In genomic region chr2:167232132-167233008, GRCm38 (mm10) we compare ENCODE assay signal across 8 mouse cellular contexts. TPM values are rescaled to one million over a fixed set of nuclear protein-coding genes. Genes with fewer than 3 reads are reported as not detected.
A peak's percentile ranks its signal among the peaks of the same experiment; 100 is the strongest.
DNase-seq lines count a peak whose midpoint lies in the region; ATAC-seq and TF ChIP-seq lines count a peak whose summit lies in the region.

No protein-coding gene starts in this region.

- WGBS in midbrain, embryonic 13.5 days = 55% methylated on average over 14 of the region's 14 CpGs
- 59% methylated on average over 14 of the region's 14 CpGs for WGBS in midbrain, embryonic 15.5 days
- WGBS in heart, embryonic 12.5 days = 39% methylated on average over 14 of the region's 14 CpGs
- WGBS in limb, embryonic 14.5 days = 50% methylated on average over 14 of the region's 14 CpGs

- ATAC-seq in midbrain, embryonic 13.5 days = no peak
- no peak for ATAC-seq in midbrain, embryonic 15.5 days (replicated peaks)
- ATAC-seq in heart, embryonic 12.5 days (ENCODE audit: insufficient number of reproducible peaks, low FRiP score) = peak; percentile 60
- ATAC-seq in limb, embryonic 14.5 days (ENCODE audit: low FRiP score, low read depth) = no peak

- DNase-seq in cerebellum, postnatal 10 days = peak; percentile 34 to 61
- DNase-seq in limb, embryonic 14.5 days (ENCODE audit: low spot score) = no peak
- no peak for DNase-seq in frontal cortex, adult 2 months (ENCODE audit: extremely low spot score in 1 of 2, low spot score in 1 of 2)
- no peak for DNase-seq in spleen, adult 18-20 months
- DNase-seq in spleen, adult 12 weeks (ENCODE audit: low spot score) = no peak

- H3K27me3 ChIP-seq in midbrain, embryonic 13.5 days = no peaks in the 10 kb centered on the region
- no peaks in the 10 kb centered on the region for H3K27me3 ChIP-seq in midbrain, embryonic 15.5 days (replicated peaks)
- H3K27me3 ChIP-seq in heart, embryonic 12.5 days (replicated peaks) = no peaks in the 10 kb centered on the region
- H3K27me3 ChIP-seq in limb, embryonic 14.5 days (ENCODE audit: control insufficient read depth, insufficient read depth, low read length) = no peaks in the 10 kb centered on the region

- no peak overlapping the region; the same call in 1 of the 2 replicates for H3K27ac ChIP-seq in midbrain, embryonic 13.5 days
- no peak overlapping the region for H3K27ac ChIP-seq in midbrain, embryonic 15.5 days
- peak overlapping the region; percentile 68 for H3K27ac ChIP-seq in heart, embryonic 12.5 days (ENCODE audit: poor library complexity, severe bottlenecking)
- peak overlapping the region; percentile 26; the same call in 1 of the 2 replicates for H3K27ac ChIP-seq in limb, embryonic 14.5 days (replicated peaks; ENCODE audit: low read depth, low read length)

- H3K4me2 ChIP-seq in midbrain, embryonic 13.5 days (replicated peaks) = no peak overlapping the region
- H3K4me2 ChIP-seq in midbrain, embryonic 15.5 days = no peak overlapping the region
- no peak overlapping the region for H3K4me2 ChIP-seq in heart, embryonic 12.5 days
- no peak overlapping the region for H3K4me2 ChIP-seq in limb, embryonic 14.5 days (replicated peaks; ENCODE audit: low read depth, low read length, severe bottlenecking)

- no peaks in the 10 kb centered on the region for H3K36me3 ChIP-seq in midbrain, embryonic 13.5 days
- H3K36me3 ChIP-seq in midbrain, embryonic 15.5 days (replicated peaks) = no peaks in the 10 kb centered on the region
- no peaks in the 10 kb centered on the region for H3K36me3 ChIP-seq in heart, embryonic 12.5 days
- no peaks in the 10 kb centered on the region; the same call in 1 of the 2 replicates for H3K36me3 ChIP-seq in limb, embryonic 14.5 days (ENCODE audit: control insufficient read depth, insufficient read depth, low read length)

- H3K4me3 ChIP-seq in midbrain, embryonic 13.5 days (replicated peaks) = no peak overlapping the region
- H3K4me3 ChIP-seq in midbrain, embryonic 15.5 days = no peak overlapping the region
- H3K4me3 ChIP-seq in heart, embryonic 12.5 days = no peak overlapping the region
- H3K4me3 ChIP-seq in limb, embryonic 14.5 days (replicated peaks; ENCODE audit: low read length) = no peak overlapping the region

- peak overlapping the region; percentile 25; the same call in 1 of the 2 replicates for H3K9ac ChIP-seq in midbrain, embryonic 13.5 days (replicated peaks)
- no peak overlapping the region for H3K9ac ChIP-seq in midbrain, embryonic 15.5 days
- peak overlapping the region; percentile 46 for H3K9ac ChIP-seq in heart, embryonic 12.5 days
- H3K9ac ChIP-seq in limb, embryonic 14.5 days (ENCODE audit: low read depth, low read length, severe bottlenecking) = peak overlapping the region; percentile 12; the same call in 1 of the 2 replicates

- no peaks in the 10 kb centered on the region for H3K9me3 ChIP-seq in midbrain, embryonic 13.5 days
- H3K9me3 ChIP-seq in midbrain, embryonic 15.5 days = no peaks in the 10 kb centered on the region
- H3K9me3 ChIP-seq in heart, embryonic 12.5 days (replicated peaks) = no peaks in the 10 kb centered on the region
- no peaks in the 10 kb centered on the region for H3K9me3 ChIP-seq in limb, embryonic 14.5 days (ENCODE audit: control insufficient read depth, low read length)

- no peak for TF ChIP-seq POLR2A in limb, embryonic 14.5 days (IDR thresholded peaks at IDR 0.05; ENCODE audit: borderline replicate concordance, extremely low read depth, insufficient read depth, insufficient read length)

- no peaks in the 10 kb centered on the region for H3K4me1 ChIP-seq in midbrain, embryonic 13.5 days (replicated peaks)
- H3K4me1 ChIP-seq in midbrain, embryonic 15.5 days = no peaks in the 10 kb centered on the region
- peaks cover 48% of the 10 kb centered on the region for H3K4me1 ChIP-seq in heart, embryonic 12.5 days (replicated peaks)
- H3K4me1 ChIP-seq in limb, embryonic 14.5 days (ENCODE audit: control insufficient read depth, insufficient read depth, low read length) = peaks cover 28% of the 10 kb centered on the region

RNA-seq across cellular contexts. Expression of gene Ptgis, which starts 8.0 kb away (rescaled TPM):
- 4.0 and 4.5 TPM in 2 replicates for polyA plus RNA-seq in midbrain, embryonic 13.5 days (2015; fragmentation: Nextera tagmentation; extraction: Ambion mirVana)
- polyA plus RNA-seq in midbrain, embryonic 15.5 days (2015; fragmentation: Nextera tagmentation; extraction: Ambion mirVana) = 4.3 and 4.8 TPM in 2 replicates
- 22.5 and 22.9 TPM in 2 replicates for polyA plus RNA-seq in heart, embryonic 12.5 days (2016; fragmentation: Nextera tagmentation; extraction: Ambion mirVana)
- polyA plus RNA-seq in limb, embryonic 14.5 days (2012; rRNA removed) = 37.7 and 53.0 TPM in 2 replicates
- 31.2 and 31.8 TPM in 2 replicates for polyA plus RNA-seq in limb, embryonic 14.5 days (2014; fragmentation: Nextera tagmentation; extraction: Ambion mirVana)
- polyA plus RNA-seq in frontal cortex, adult 2 months (2012; rRNA removed) = 1.7 and 2.0 TPM in 2 replicates

RNA-seq across cellular contexts. Expression of gene Kcnb1, which starts 42.4 kb away (rescaled TPM):
- polyA plus RNA-seq in midbrain, embryonic 13.5 days (2015; fragmentation: Nextera tagmentation; extraction: Ambion mirVana) = 2.1 and 2.3 TPM in 2 replicates
- polyA plus RNA-seq in midbrain, embryonic 15.5 days (2015; fragmentation: Nextera tagmentation; extraction: Ambion mirVana) = 3.3 and 3.5 TPM in 2 replicates
- 0.24 and 0.30 TPM in 2 replicates for polyA plus RNA-seq in heart, embryonic 12.5 days (2016; fragmentation: Nextera tagmentation; extraction: Ambion mirVana)
- 2.7 and 3.3 TPM in 2 replicates for polyA plus RNA-seq in limb, embryonic 14.5 days (2012; rRNA removed)
- 1.3 and 1.6 TPM in 2 replicates for polyA plus RNA-seq in limb, embryonic 14.5 days (2014; fragmentation: Nextera tagmentation; extraction: Ambion mirVana)
- polyA plus RNA-seq in frontal cortex, adult 2 months (2012; rRNA removed) = 58.2 and 58.9 TPM in 2 replicates

Comparison
In these comparisons a context has a peak if more than half of its experiments do, and no peak if none do; other contexts are left out.
1. H3K27ac ChIP-seq: peak in heart, embryonic 12.5 days (single experiment) and limb, embryonic 14.5 days (single experiment); none in midbrain, embryonic 13.5 days (single experiment) and midbrain, embryonic 15.5 days (single experiment).
2. DNase-seq: peak in cerebellum, postnatal 10 days (2 of 2); none in limb, embryonic 14.5 days (single experiment), frontal cortex, adult 2 months (0 of 2), spleen, adult 18-20 months (0 of 2) and spleen, adult 12 weeks (single experiment).
3. RNA of gene Kcnb1, which starts 42.4 kb away (polyA plus RNA-seq): 58.2 to 58.9 TPM in frontal cortex, adult 2 months; 3.3 to 3.5 TPM in midbrain, embryonic 15.5 days, 1.3 to 3.3 TPM in limb, embryonic 14.5 days, 2.1 to 2.3 TPM in midbrain, embryonic 13.5 days and 0.24 to 0.30 TPM in heart, embryonic 12.5 days; every median in the first group is over 10 times any median in the second.